Mouse (Mus musculus) intestine, postnatal 0 days (tissue): ENCODE data around the gene Rem2. TPM values are rescaled to one million over a fixed set of nuclear protein-coding genes. Genes with fewer than 3 reads are reported as not detected.

ENCODE experiments used
- ATAC-seq: fragments of 200-750 bp; cut with Nextera tagmentation; 2 replicates; pipeline ENCODE4 v1.8.0; 2017; ENCODE audit warnings: mild to moderate bottlenecking, moderate TSS enrichment, moderate library complexity
- H3K27ac ChIP-seq: fragments of 300-500 bp; sonication (generic); 2 replicates; pipeline ENCODE4 v1.5.1; 2014; ENCODE audit warnings: mild to moderate bottlenecking, low read depth, low read length, moderate library complexity
- H3K27me3 ChIP-seq: fragments of 300-500 bp; sonication (generic); replicated peaks from 2 replicates; pipeline ENCODE4 v1.6.1; 2014; ENCODE audit warnings: low read length, mixed read lengths; ENCODE audit not compliant: control insufficient read depth, insufficient read depth
- H3K36me3 ChIP-seq: fragments of 300-500 bp; sonication (generic); 2 replicates; pipeline ENCODE4 v1.6.1; 2014; ENCODE audit warnings: mild to moderate bottlenecking, moderate library complexity; ENCODE audit not compliant: control insufficient read depth, insufficient read depth
- H3K4me1 ChIP-seq: fragments of 300-500 bp; sonication (generic); replicated peaks from 2 replicates; pipeline ENCODE4 v1.6.1; 2014; ENCODE audit warnings: antibody characterized with exemption, low read length, mixed read lengths; ENCODE audit not compliant: control insufficient read depth, insufficient read depth
- H3K4me2 ChIP-seq: fragments of 300-500 bp; sonication (generic); replicated peaks from 2 replicates; pipeline ENCODE4 v1.6.1; 2014; ENCODE audit warnings: low read depth, mild to moderate bottlenecking, moderate library complexity
- H3K4me3 ChIP-seq: fragments of 300-500 bp; sonication (generic); 2 replicates; pipeline ENCODE4 v1.5.1; 2014; ENCODE audit warnings: low read depth, low read length
- H3K9ac ChIP-seq: fragments of 300-500 bp; sonication (generic); 2 replicates; pipeline ENCODE4 v1.6.1; 2014; ENCODE audit warnings: mild to moderate bottlenecking, low read depth, low read length
- H3K9me3 ChIP-seq: fragments of 300-500 bp; sonication (generic); 2 replicates; pipeline ENCODE4 v1.6.1; 2016; ENCODE audit warnings: mixed run types; ENCODE audit not compliant: control insufficient read depth
- CTCF ChIP-seq: sonication (generic); IDR thresholded peaks from 2 replicates; pipeline ENCODE4 v1.5.1; 2016; ENCODE audit warnings: low read depth, mild to moderate bottlenecking, control low read depth, antibody characterized with exemption, moderate library complexity
- WGBS: fragments of 180-500 bp; shearing (Covaris S2); extraction: QIAGEN DNeasy Blood & Tissue Kit; methylation state at CpG from one replicate; pipeline ENCODE4 v1.1.7; 2014; 5-methylcytosine and 5-hydroxymethylcytosine counted together
- polyA plus RNA-seq: library from polyadenylated mRNA; unstranded; fragments of >200 nt; fragmentation: Nextera tagmentation; extraction: Ambion mirVana; gene quantifications from 2 replicates; pipeline ENCODE4 v1.2.1, GENCODE M21; 2015

The Rem2 gene
- polyA plus RNA-seq, 1 experiment from 2014 or later, result 0.78 TPM

DNA sequence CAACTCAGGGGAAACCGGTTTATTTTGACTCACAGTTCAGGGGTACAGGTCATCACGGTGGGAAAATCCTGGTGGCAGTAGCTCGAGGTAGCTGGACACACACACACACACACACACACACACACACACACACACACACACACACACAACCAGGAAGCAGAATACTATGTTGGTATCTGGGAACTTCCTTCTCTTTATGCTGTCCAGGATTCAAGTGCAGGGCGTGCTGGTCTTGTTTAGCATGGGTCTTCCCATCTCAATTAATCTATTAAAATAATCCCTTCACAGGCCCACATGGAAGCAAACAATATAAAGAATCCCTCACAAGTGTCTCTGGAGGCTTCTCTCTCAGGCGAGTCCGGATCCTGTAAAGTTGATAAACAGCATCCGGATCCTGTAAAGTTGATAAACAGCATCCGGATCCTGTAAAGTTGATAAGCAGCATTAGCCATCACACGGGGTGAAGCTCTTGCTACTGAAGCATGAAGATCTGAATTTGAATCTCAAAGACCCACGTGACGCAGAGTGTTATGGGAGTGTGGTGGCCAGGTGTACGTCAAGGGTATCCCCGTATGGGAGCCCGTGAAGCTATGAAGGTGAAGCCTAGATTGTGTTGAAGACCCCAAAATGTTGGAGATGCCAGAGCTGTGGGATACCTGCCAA lies 17.9 kb upstream of the Rem2 start:
- Histone ChIP-seq H3K4me3 (no peak overlapping the region), H3K4me1 (no peaks in the 10 kb centered on the region), H3K36me3 (no peaks in the 10 kb centered on the region), H3K27ac (no peak overlapping the region), H3K4me2 (no peak overlapping the region), H3K9me3 (no peaks in the 10 kb centered on the region), H3K9ac (no peak overlapping the region), H3K27me3 (no peaks in the 10 kb centered on the region)
- WGBS, result 82% methylated on average over 14 of the region's 14 CpGs
- ATAC-seq, result no peak
- no peak for TF ChIP-seq CTCF

GRCm38 (mm10) chr14:54462146-54462545 lies 13.8 kb upstream of the Rem2 start:
- H3K36me3 ChIP-seq, result 0 out of 2 replicates have a peak, but pooled peaks cover 3% of the 10 kb centered on the region
- no peaks in the 10 kb centered on the region for H3K4me1 ChIP-seq
- H3K4me2 ChIP-seq, result no peak overlapping the region
- no peak for TF ChIP-seq CTCF
- no peaks in the 10 kb centered on the region for H3K9me3 ChIP-seq
- no peak overlapping the region for H3K27ac ChIP-seq
- H3K27me3 ChIP-seq, result no peaks in the 10 kb centered on the region
- H3K4me3 ChIP-seq, result no peak overlapping the region
- ATAC-seq, result no peak
- WGBS, result 54% methylated on average over 4 of the region's 4 CpGs
- no peak overlapping the region for H3K9ac ChIP-seq

GRCm38 (mm10) chr14:54463108-54463958 lies 12.6 kb upstream of the Rem2 start:
- peaks cover 13% of the 10 kb centered on the region for H3K36me3 ChIP-seq
- no peak for TF ChIP-seq CTCF
- H3K27me3 ChIP-seq, result no peaks in the 10 kb centered on the region
- H3K27ac ChIP-seq, result peak overlapping the region; percentile 97
- H3K4me2 ChIP-seq, result peak overlapping the region; percentile 84
- no peaks in the 10 kb centered on the region for H3K4me1 ChIP-seq
- H3K4me3 ChIP-seq, result peak overlapping the region; percentile 86
- ATAC-seq, result no peak; the same call in 1 of the 2 replicates
- H3K9ac ChIP-seq, result peak overlapping the region; percentile 95
- no peaks in the 10 kb centered on the region for H3K9me3 ChIP-seq
- WGBS, result 12% methylated on average over 12 of the region's 12 CpGs

DNA sequence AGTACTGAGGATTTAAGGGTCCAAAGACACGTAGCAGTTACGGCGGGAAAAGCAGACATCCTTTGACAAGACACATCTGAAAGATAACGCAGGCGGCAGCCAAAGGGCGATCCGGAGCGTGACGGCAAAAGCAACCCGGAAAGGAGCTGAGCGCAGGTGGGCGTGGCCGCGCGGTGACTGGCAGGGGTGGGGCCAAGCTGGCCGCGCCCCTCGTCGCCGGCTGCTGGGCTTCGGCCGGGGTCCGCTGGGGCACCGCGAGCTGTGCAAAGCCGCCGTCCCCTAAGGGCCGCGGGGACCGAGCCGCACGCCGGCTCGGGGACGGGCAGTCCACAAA lies 12.0 kb upstream of the Rem2 start, which contains the start of gene Lrp10:
Gene Lrp10, plus strand, starts transcription at position 179 of the 334 bp plus-strand sequence.
- no peaks in the 10 kb centered on the region for H3K27me3 ChIP-seq
- H3K9ac ChIP-seq, result peak within 1 kb of the TSS; percentile 95
- H3K4me2 ChIP-seq, result peak within 1 kb of the TSS; percentile 84
- H3K36me3 ChIP-seq, result peaks cover 19% of the 10 kb centered on the region
- peak within 1 kb of the TSS; percentile 86 for H3K4me3 ChIP-seq
- no peaks in the 10 kb centered on the region for H3K9me3 ChIP-seq
- under 1% methylated on average over 35 of the region's 35 CpGs for WGBS
- peak; percentile 83 for ATAC-seq
- TF ChIP-seq CTCF, result no peak
- H3K4me1 ChIP-seq, result no peaks in the 10 kb centered on the region
- peak within 1 kb of the TSS; percentile 97 for H3K27ac ChIP-seq

- Histone ChIP-seq H3K27me3 (no peaks in the 10 kb centered on the region), H3K27ac (peak overlapping the region; percentile 97), H3K9ac (peak overlapping the region; percentile 95), H3K4me3 (peak overlapping the region; percentile 86), H3K4me2 (peak overlapping the region; percentile 84), H3K9me3 (no peaks in the 10 kb centered on the region), H3K36me3 (peaks cover 24% of the 10 kb centered on the region), H3K4me1 (no peaks in the 10 kb centered on the region)
- TF ChIP-seq CTCF, result peak; percentile 82
- 1% methylated on average over 55 of the region's 57 CpGs for WGBS
- peak; percentile 79 for ATAC-seq
Observed at GRCm38 (mm10) chr14:54464293-54465005, 11.5 kb upstream of the Rem2 start.

DNA sequence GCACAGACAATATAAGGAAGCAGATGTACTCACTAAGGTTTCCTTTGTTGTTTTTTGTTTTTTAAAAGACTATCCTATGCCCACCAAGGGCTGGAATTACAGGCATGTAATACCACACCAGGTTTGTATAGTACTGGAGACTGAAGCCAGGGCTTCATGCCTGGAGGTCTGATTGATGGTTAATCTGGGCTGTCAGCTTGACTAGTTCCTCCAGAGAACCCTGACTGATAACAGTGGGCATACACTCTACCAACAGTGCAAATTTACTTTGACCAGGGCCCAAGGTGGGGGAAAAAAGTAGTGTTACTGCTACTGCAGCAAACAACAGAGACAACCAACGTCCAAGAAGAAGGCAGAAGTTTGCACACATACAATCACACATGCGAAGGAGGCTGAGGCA lies 4.4 kb upstream of the Rem2 start:
- ATAC-seq, result no peak
- no peak for TF ChIP-seq CTCF
- no peak overlapping the region for H3K4me2 ChIP-seq
- H3K9ac ChIP-seq, result no peak overlapping the region
- H3K27me3 ChIP-seq, result no peaks in the 10 kb centered on the region
- H3K36me3 ChIP-seq, result peaks cover 37% of the 10 kb centered on the region
- no peaks in the 10 kb centered on the region for H3K9me3 ChIP-seq
- 89% methylated on average over 2 of the region's 2 CpGs for WGBS
- no peak overlapping the region for H3K27ac ChIP-seq
- H3K4me3 ChIP-seq, result no peak overlapping the region
- H3K4me1 ChIP-seq, result peaks cover 5% of the 10 kb centered on the region; the same call in 1 of the 2 replicates
